Mouse (Mus musculus) lung, adult 18-20 months (tissue): Measurements from ENCODE around the gene Kank3.

ENCODE experiments used
- DNase-seq, 2 experiments: peaks; one replicate each; pipeline ENCODE4 v3.0.0; 2022; ENCODE audit warnings: mixed read lengths in 2 of 2

Gene Kank3

DNA sequence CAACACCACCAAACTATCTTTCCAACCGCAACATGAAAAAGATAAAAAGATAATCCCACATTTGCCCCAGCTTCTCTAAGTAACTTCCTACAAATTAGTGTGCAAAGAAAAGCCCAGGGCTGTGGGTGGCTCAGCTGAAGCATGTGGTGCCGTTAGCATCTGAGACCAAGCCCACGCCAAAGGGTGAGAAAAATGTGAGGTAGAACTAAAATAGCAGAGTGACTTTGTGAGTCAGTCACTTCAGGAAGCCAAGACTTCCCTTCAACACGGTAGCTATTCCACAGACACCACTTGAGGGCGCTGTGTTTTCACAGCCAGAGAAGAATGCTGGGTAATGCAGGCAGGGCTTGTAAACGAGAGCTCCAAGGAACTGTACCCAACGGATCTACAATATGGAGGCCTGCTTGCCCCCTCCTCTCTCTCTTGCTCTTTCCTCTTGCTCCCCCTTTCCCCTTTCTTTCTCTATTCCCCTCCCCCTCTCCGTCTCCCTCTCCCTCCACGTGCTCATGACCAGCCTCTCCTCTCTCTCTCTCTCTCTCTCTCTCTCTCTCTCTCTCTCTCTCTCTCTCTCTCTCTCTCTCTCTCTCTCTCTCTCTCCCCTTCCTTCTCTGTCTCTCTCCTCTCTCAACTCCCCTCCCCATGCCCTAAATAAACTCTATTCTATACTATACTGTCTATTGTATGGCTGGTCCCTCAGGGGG is 55.2 kb downstream of the Kank3 start:
- DNase-seq: peak; percentile 50 to 64
